Mouse (Mus musculus): ENCODE data around the gene Ufc1. TPM values are rescaled to one million over a fixed set of nuclear protein-coding genes. Genes with fewer than 3 reads are reported as not detected.
"Not testable (repeated sequence)": the region's sequence is repeated elsewhere in the genome, so short reads cannot be mapped to it uniquely, and the experiment has no call there.

Gene Ufc1
- polyA plus RNA-seq, 1 experiment from 2014 or later: 84.1 TPM

DNA sequence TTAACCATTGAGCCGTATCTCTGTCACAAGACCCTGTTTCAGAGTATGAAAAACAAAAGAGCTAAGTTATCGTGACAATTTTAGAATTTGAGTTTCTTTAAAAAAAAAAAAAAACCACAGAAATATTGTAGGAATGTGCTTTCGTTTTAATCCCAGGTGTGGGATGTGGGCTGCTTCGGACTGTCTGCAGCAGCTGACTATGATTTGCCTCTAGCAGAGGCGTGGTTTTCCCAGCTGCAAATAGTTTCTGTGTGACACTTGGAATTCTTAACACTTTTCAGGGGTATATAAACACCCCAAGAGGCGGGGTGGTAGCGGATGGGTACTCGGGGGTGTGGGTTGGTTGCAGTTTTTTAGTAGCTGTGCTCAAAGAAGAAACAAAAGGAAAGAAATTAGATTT lies 49.5 kb downstream of the Ufc1 start:
- Histone ChIP-seq H3K4me3 (peak overlapping the region; percentile 75; the same call in 1 of the 2 replicates), H3K4me2 (no peak overlapping the region), H3K4me1 (replicated peaks) (peaks cover 33% of the 10 kb centered on the region), H3K9me3 (replicated peaks) (no peaks in the 10 kb centered on the region), H3K27me3 (replicated peaks) (no peaks in the 10 kb centered on the region), H3K9ac (no peak overlapping the region), H3K36me3 (peaks cover 49% of the 10 kb centered on the region), H3K27ac (ENCODE audit: poor library complexity, severe bottlenecking) (no peak overlapping the region)
- no peak for ATAC-seq (ENCODE audit: insufficient number of reproducible peaks, low FRiP score)
- 86% methylated on average over 8 of the region's 8 CpGs for WGBS

- H3K9ac ChIP-seq; H3K4me2 ChIP-seq; H3K27me3 ChIP-seq (replicated peaks); ATAC-seq (ENCODE audit: insufficient number of reproducible peaks, low FRiP score); H3K27ac ChIP-seq (ENCODE audit: poor library complexity, severe bottlenecking); H3K9me3 ChIP-seq (replicated peaks); H3K4me3 ChIP-seq: not testable (repeated sequence)
- peaks cover 79% of the 10 kb centered on the region for H3K36me3 ChIP-seq
- H3K4me1 ChIP-seq (replicated peaks): peaks cover 11% of the 10 kb centered on the region
- 84% methylated on average over 12 of the region's 12 CpGs for whole genome bisulfite sequencing
Observed at GRCm38 (mm10) chr1:171241952-171242351, 52.9 kb downstream of the Ufc1 start.

- Histone ChIP-seq H3K4me1 (replicated peaks) (peaks cover 6% of the 10 kb centered on the region), H3K9me3 (replicated peaks) (no peaks in the 10 kb centered on the region), H3K4me3 (no peak overlapping the region), H3K27ac (ENCODE audit: poor library complexity, severe bottlenecking) (no peak overlapping the region), H3K4me2 (no peak overlapping the region), H3K36me3 (peaks cover 89% of the 10 kb centered on the region), H3K9ac (peak overlapping the region; percentile 32; the same call in 1 of the 2 replicates), H3K27me3 (replicated peaks) (no peaks in the 10 kb centered on the region)
- no peak for ATAC-seq (ENCODE audit: insufficient number of reproducible peaks, low FRiP score)
- WGBS: 90% methylated on average over 10 of the region's 10 CpGs
Observed at GRCm38 (mm10) chr1:171240911-171241310, 53.9 kb downstream of the Ufc1 start.

DNA sequence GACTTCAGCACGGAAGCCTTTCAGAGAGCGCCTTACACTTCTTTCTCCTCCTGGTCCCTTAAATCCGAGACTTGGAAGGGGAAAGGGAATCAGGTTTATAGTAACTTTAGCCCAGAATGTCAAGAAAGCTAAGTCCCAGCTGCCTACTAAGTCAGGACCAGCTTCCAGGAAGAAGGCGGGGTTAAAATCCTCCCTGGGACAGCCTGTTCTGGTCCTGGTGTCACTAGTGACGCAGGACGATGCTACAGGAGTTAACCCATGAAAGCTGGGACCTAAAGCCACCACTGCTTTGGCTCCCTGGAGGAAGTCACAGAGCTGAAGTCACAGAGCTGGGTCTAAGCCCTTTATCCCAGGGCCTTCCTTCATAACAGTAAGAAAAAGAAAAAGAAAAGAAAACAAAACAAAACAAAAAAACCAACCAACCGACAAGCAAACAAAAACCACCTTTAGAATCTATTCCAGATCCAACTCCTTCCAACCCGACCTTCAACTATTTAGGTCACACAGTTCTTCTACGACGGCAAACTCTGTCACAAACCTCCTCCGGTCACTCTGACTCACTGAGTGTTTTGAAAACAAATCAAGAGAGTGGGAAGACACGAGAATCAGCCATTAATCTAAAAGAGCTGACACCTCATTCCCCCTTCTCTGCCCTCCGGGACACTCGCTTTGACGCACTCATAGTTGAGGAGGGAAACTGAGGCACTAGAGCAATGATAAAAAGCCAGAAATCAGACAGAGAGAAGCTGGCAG lies 54.7 kb downstream of the Ufc1 start:
- no peaks in the 10 kb centered on the region for H3K9me3 ChIP-seq (replicated peaks)
- H3K36me3 ChIP-seq: peaks cover 91% of the 10 kb centered on the region
- 75% methylated on average over 15 of the region's 15 CpGs for WGBS
- H3K27ac ChIP-seq (ENCODE audit: poor library complexity, severe bottlenecking): no peak overlapping the region
- H3K27me3 ChIP-seq (replicated peaks): no peaks in the 10 kb centered on the region
- H3K9ac ChIP-seq: peak overlapping the region; percentile 32; the same call in 1 of the 2 replicates
- no peak overlapping the region for H3K4me2 ChIP-seq
- no peak for ATAC-seq (ENCODE audit: insufficient number of reproducible peaks, low FRiP score)
- no peak overlapping the region for H3K4me3 ChIP-seq
- H3K4me1 ChIP-seq (replicated peaks): peaks cover 3% of the 10 kb centered on the region; the same call in 1 of the 2 replicates

Other genes with a start within 250 kb of the Ufc1 start
- gene Fcgr3, start 230.1 kb downstream of the Ufc1 start, polyA plus RNA-seq (2016; fragmentation: Nextera tagmentation; extraction: Ambion mirVana): 3.8 and 4.5 TPM in 2 replicates
- gene Cfap126, start 181.1 kb downstream of the Ufc1 start, polyA plus RNA-seq (2016; fragmentation: Nextera tagmentation; extraction: Ambion mirVana): 2.9 and 3.5 TPM in 2 replicates
- gene Sdhc, start 144.4 kb downstream of the Ufc1 start, polyA plus RNA-seq (2016; fragmentation: Nextera tagmentation; extraction: Ambion mirVana): 420 and 425 TPM in 2 replicates
- gene Mpz, start 144.3 kb downstream of the Ufc1 start, polyA plus RNA-seq (2016; fragmentation: Nextera tagmentation; extraction: Ambion mirVana): 0.11 and 0.15 TPM in 2 replicates
- 32.7 and 33.4 TPM in 2 replicates for gene Pcp4l1, start 98.8 kb downstream of the Ufc1 start, polyA plus RNA-seq (2016; fragmentation: Nextera tagmentation; extraction: Ambion mirVana)
- gene Nr1i3, start 81.1 kb downstream of the Ufc1 start, polyA plus RNA-seq (2016; fragmentation: Nextera tagmentation; extraction: Ambion mirVana): 0.19 and 0.22 TPM in 2 replicates
- gene Tomm40l, start 72.5 kb downstream of the Ufc1 start, polyA plus RNA-seq (2016; fragmentation: Nextera tagmentation; extraction: Ambion mirVana): 41.8 and 43.3 TPM in 2 replicates
- gene Apoa2, start 70.0 kb downstream of the Ufc1 start, polyA plus RNA-seq (2016; fragmentation: Nextera tagmentation; extraction: Ambion mirVana): 10.7 and 46.5 TPM in 2 replicates
- gene Fcer1g, start 60.7 kb downstream of the Ufc1 start, polyA plus RNA-seq (2016; fragmentation: Nextera tagmentation; extraction: Ambion mirVana): 15.3 and 16.4 TPM in 2 replicates
- 2.2 and 3.1 TPM in 2 replicates for gene Adamts4, start 44.6 kb downstream of the Ufc1 start, polyA plus RNA-seq (2016; fragmentation: Nextera tagmentation; extraction: Ambion mirVana)
- 443 and 471 TPM in 2 replicates for gene Ndufs2, start 43.6 kb downstream of the Ufc1 start, polyA plus RNA-seq (2016; fragmentation: Nextera tagmentation; extraction: Ambion mirVana)
- 49.5 and 56.1 TPM in 2 replicates for gene B4galt3, start 24.7 kb downstream of the Ufc1 start, polyA plus RNA-seq (2016; fragmentation: Nextera tagmentation; extraction: Ambion mirVana)
- 51.7 and 55.4 TPM in 2 replicates for gene Ppox, start 13.8 kb downstream of the Ufc1 start, polyA plus RNA-seq (2016; fragmentation: Nextera tagmentation; extraction: Ambion mirVana)
- gene Usp21, start 7.0 kb downstream of the Ufc1 start, polyA plus RNA-seq (2016; fragmentation: Nextera tagmentation; extraction: Ambion mirVana): 55.1 and 55.7 TPM in 2 replicates
- 38.6 and 43.3 TPM in 2 replicates for gene Dedd, start 34.1 kb upstream of the Ufc1 start, polyA plus RNA-seq (2016; fragmentation: Nextera tagmentation; extraction: Ambion mirVana)
- gene Nit1, start 50.6 kb upstream of the Ufc1 start, polyA plus RNA-seq (2016; fragmentation: Nextera tagmentation; extraction: Ambion mirVana): 31.9 and 33.9 TPM in 2 replicates
- gene Pfdn2, start 50.6 kb upstream of the Ufc1 start, polyA plus RNA-seq (2016; fragmentation: Nextera tagmentation; extraction: Ambion mirVana): 96.8 and 111 TPM in 2 replicates
- 0.46 and 0.74 TPM in 2 replicates for gene Klhdc9, start 65.8 kb upstream of the Ufc1 start, polyA plus RNA-seq (2016; fragmentation: Nextera tagmentation; extraction: Ambion mirVana)
- 0.17 and 0.52 TPM in 2 replicates for gene Nectin4, start 75.1 kb upstream of the Ufc1 start, polyA plus RNA-seq (2016; fragmentation: Nextera tagmentation; extraction: Ambion mirVana)
- 0.30 and 0.68 TPM in 2 replicates for gene Arhgap30, start 93.9 kb upstream of the Ufc1 start, polyA plus RNA-seq (2016; fragmentation: Nextera tagmentation; extraction: Ambion mirVana)
- 62.7 and 65.1 TPM in 2 replicates for gene Usf1, start 116.3 kb upstream of the Ufc1 start, polyA plus RNA-seq (2016; fragmentation: Nextera tagmentation; extraction: Ambion mirVana)
- 1.9 and 3.6 TPM in 2 replicates for gene Tstd1, start 123.8 kb upstream of the Ufc1 start, polyA plus RNA-seq (2016; fragmentation: Nextera tagmentation; extraction: Ambion mirVana)
- gene F11r, start 142.5 kb upstream of the Ufc1 start, polyA plus RNA-seq (2016; fragmentation: Nextera tagmentation; extraction: Ambion mirVana): 70.7 and 71.0 TPM in 2 replicates
- 12.4 and 13.3 TPM in 2 replicates for gene Alyref2, start 208.5 kb upstream of the Ufc1 start, polyA plus RNA-seq (2016; fragmentation: Nextera tagmentation; extraction: Ambion mirVana)
- gene Itln1, start 240.3 kb upstream of the Ufc1 start, polyA plus RNA-seq (2016; fragmentation: Nextera tagmentation; extraction: Ambion mirVana): not detected in 2 replicates

Data from heart, embryonic 12.5 days (tissue).